ENCODE assay signal across 10 mouse cellular contexts in genomic region chr5:121115391-121116157, GRCm38 (mm10).
DNase-seq lines count a peak whose midpoint lies in the region; ATAC-seq lines count a peak whose summit lies in the region.
"Had no signal": no experiment of that assay in that cellular context is flagged by ENCODE, and none has a peak within 500 bp of the region (broad histone marks: within the 10 kb centered on the region; RNA-seq: fewer than 3 reads in every experiment).

No protein-coding gene starts in this region.

- H3K4me1 ChIP-seq in limb, embryonic 13.5 days: peaks cover 20% of the 10 kb centered on the region
- H3K4me1 ChIP-seq in limb, embryonic 10.5 days: peaks cover 17% of the 10 kb centered on the region; the same call in 1 of the 2 replicates
- H3K4me1 ChIP-seq in hindbrain, embryonic 15.5 days (replicated peaks): peaks cover 55% of the 10 kb centered on the region
- H3K4me1 ChIP-seq in midbrain, embryonic 11.5 days (ENCODE audit: control insufficient read depth, insufficient read depth, low read length): peaks cover 16% of the 10 kb centered on the region

- no peaks in the 10 kb centered on the region for H3K9me3 ChIP-seq in limb, embryonic 13.5 days
- no peaks in the 10 kb centered on the region for H3K9me3 ChIP-seq in limb, embryonic 10.5 days (replicated peaks)
- no peaks in the 10 kb centered on the region for H3K9me3 ChIP-seq in hindbrain, embryonic 15.5 days
- no peaks in the 10 kb centered on the region for H3K9me3 ChIP-seq in midbrain, embryonic 11.5 days (ENCODE audit: control insufficient read depth, low read length)

- no peak overlapping the region for H3K27ac ChIP-seq in limb, embryonic 13.5 days
- H3K27ac ChIP-seq in limb, embryonic 10.5 days: no peak overlapping the region
- H3K27ac ChIP-seq in hindbrain, embryonic 15.5 days (replicated peaks): peak overlapping the region; percentile 87
- H3K27ac ChIP-seq in midbrain, embryonic 11.5 days (ENCODE audit: low read depth, low read length): peak overlapping the region; percentile 80

- no peak overlapping the region for H3K4me3 ChIP-seq in limb, embryonic 13.5 days
- H3K4me3 ChIP-seq in limb, embryonic 10.5 days: no peak overlapping the region
- H3K4me3 ChIP-seq in hindbrain, embryonic 15.5 days: no peak overlapping the region
- no peak overlapping the region for H3K4me3 ChIP-seq in midbrain, embryonic 11.5 days (ENCODE audit: low read depth, low read length)

- no peaks in the 10 kb centered on the region for H3K27me3 ChIP-seq in limb, embryonic 13.5 days
- H3K27me3 ChIP-seq in limb, embryonic 10.5 days (ENCODE audit: low read depth, poor library complexity, severe bottlenecking): no peaks in the 10 kb centered on the region
- H3K27me3 ChIP-seq in hindbrain, embryonic 15.5 days: no peaks in the 10 kb centered on the region
- no peaks in the 10 kb centered on the region for H3K27me3 ChIP-seq in midbrain, embryonic 11.5 days (ENCODE audit: control insufficient read depth, insufficient read depth, low read length)

- ATAC-seq in limb, embryonic 13.5 days (ENCODE audit: low FRiP score, low read depth): no peak
- ATAC-seq in hindbrain, embryonic 15.5 days (ENCODE audit: low FRiP score, low read depth): peak; percentile 81
- peak; percentile 80 for ATAC-seq in midbrain, embryonic 11.5 days (ENCODE audit: low FRiP score)
- ATAC-seq in activated CD4-positive, CD25-positive, alpha-beta regulatory T cell, adult 4 months: no peak
- ATAC-seq: intestine, embryonic 16.5 days; liver, postnatal 0 days had no signal

- no peak for DNase-seq in limb, embryonic 10.5 days (ENCODE audit: low spot score)
- DNase-seq in midbrain, embryonic 11.5 days (ENCODE audit: low spot score, missing footprints): peak; percentile 92
- peak; percentile 88 for DNase-seq in telencephalon, adult 2 months (ENCODE audit: low read depth, low spot score)
- DNase-seq in adrenal gland, adult 2 months: no peak
- no peak for DNase-seq in lung, postnatal 25 days (ENCODE audit: low spot score)
- DNase-seq: liver, postnatal 0 days had no signal

- H3K36me3 ChIP-seq in limb, embryonic 13.5 days: no peaks in the 10 kb centered on the region
- H3K36me3 ChIP-seq in limb, embryonic 10.5 days: no peaks in the 10 kb centered on the region
- no peaks in the 10 kb centered on the region for H3K36me3 ChIP-seq in hindbrain, embryonic 15.5 days
- H3K36me3 ChIP-seq in midbrain, embryonic 11.5 days (ENCODE audit: control insufficient read depth, insufficient read depth, low read length): no peaks in the 10 kb centered on the region

- no peak overlapping the region for H3K4me2 ChIP-seq in limb, embryonic 13.5 days (replicated peaks)
- H3K4me2 ChIP-seq in hindbrain, embryonic 15.5 days: peak overlapping the region; percentile 32
- H3K4me2 ChIP-seq in midbrain, embryonic 11.5 days: no peak overlapping the region; the same call in 1 of the 2 replicates

- WGBS in limb, embryonic 13.5 days: 69% methylated on average over 8 of the region's 8 CpGs
- 75% methylated on average over 8 of the region's 8 CpGs for WGBS in limb, embryonic 10.5 days
- WGBS in hindbrain, embryonic 15.5 days: 15% methylated on average over 8 of the region's 8 CpGs
- WGBS in midbrain, embryonic 11.5 days: 46% methylated on average over 8 of the region's 8 CpGs

- peak overlapping the region; percentile 19; the same call in 1 of the 2 replicates for H3K9ac ChIP-seq in limb, embryonic 13.5 days
- no peak overlapping the region for H3K9ac ChIP-seq in hindbrain, embryonic 15.5 days
- H3K9ac ChIP-seq in midbrain, embryonic 11.5 days (ENCODE audit: low read length): no peak overlapping the region; the same call in 1 of the 2 replicates
- H3K9ac ChIP-seq: liver, postnatal 0 days had no signal

Comparison
In these comparisons a context has a peak if more than half of its experiments do, and no peak if none do; other contexts are left out.
1. ATAC-seq: peak in hindbrain, embryonic 15.5 days (single experiment) and midbrain, embryonic 11.5 days (single experiment); none in limb, embryonic 13.5 days (single experiment) and activated CD4-positive, CD25-positive, alpha-beta regulatory T cell, adult 4 months (single experiment).
2. H3K27ac ChIP-seq: peak in hindbrain, embryonic 15.5 days (single experiment) and midbrain, embryonic 11.5 days (single experiment); none in limb, embryonic 13.5 days (single experiment) and limb, embryonic 10.5 days (single experiment).
3. DNase-seq: peak in midbrain, embryonic 11.5 days (single experiment) and telencephalon, adult 2 months (single experiment); none in limb, embryonic 10.5 days (single experiment), adrenal gland, adult 2 months (single experiment) and lung, postnatal 25 days (single experiment).